Mouse (Mus musculus): ENCODE data around the gene Kif11. TPM values are rescaled to one million over a fixed set of nuclear protein-coding genes. Genes with fewer than 3 reads are reported as not detected.
A peak's percentile ranks its signal among the peaks of the same experiment; 100 is the strongest.

The Kif11 gene
- total RNA-seq, 1 experiment from 2014 or later, result 2.0 TPM

GRCm38 (mm10) chr19:37374941-37375754, 1.1 kb upstream of the Kif11 start:
- no peak for ATAC-seq (replicated peaks; ENCODE audit: insufficient number of reproducible peaks, low FRiP score, low TSS enrichment, poor library complexity, severe bottlenecking)

GRCm38 (mm10) chr19:37376841-37377240, 638 bp downstream of the Kif11 start:
- ATAC-seq (replicated peaks; ENCODE audit: insufficient number of reproducible peaks, low FRiP score, low TSS enrichment, poor library complexity, severe bottlenecking), result no peak

- ATAC-seq (replicated peaks; ENCODE audit: insufficient number of reproducible peaks, low FRiP score, low TSS enrichment, poor library complexity, severe bottlenecking), result no peak
Observed at GRCm38 (mm10) chr19:37377404-37377990, 1.3 kb downstream of the Kif11 start.

- no peak for ATAC-seq (replicated peaks; ENCODE audit: insufficient number of reproducible peaks, low FRiP score, low TSS enrichment, poor library complexity, severe bottlenecking)
Observed at GRCm38 (mm10) chr19:37378816-37379215, 2.6 kb downstream of the Kif11 start.

GRCm38 (mm10) chr19:37386126-37386525, 9.9 kb downstream of the Kif11 start:
- no peak for ATAC-seq (replicated peaks; ENCODE audit: insufficient number of reproducible peaks, low FRiP score, low TSS enrichment, poor library complexity, severe bottlenecking)

GRCm38 (mm10) chr19:37391869-37392268, 15.7 kb downstream of the Kif11 start:
- ATAC-seq (replicated peaks; ENCODE audit: insufficient number of reproducible peaks, low FRiP score, low TSS enrichment, poor library complexity, severe bottlenecking), result no peak

GRCm38 (mm10) chr19:37396279-37396678, 20.1 kb downstream of the Kif11 start:
- ATAC-seq (replicated peaks; ENCODE audit: insufficient number of reproducible peaks, low FRiP score, low TSS enrichment, poor library complexity, severe bottlenecking), result no peak

GRCm38 (mm10) chr19:37400936-37401335, 24.7 kb downstream of the Kif11 start:
- ATAC-seq (replicated peaks; ENCODE audit: insufficient number of reproducible peaks, low FRiP score, low TSS enrichment, poor library complexity, severe bottlenecking), result no peak

- ATAC-seq (replicated peaks; ENCODE audit: insufficient number of reproducible peaks, low FRiP score, low TSS enrichment, poor library complexity, severe bottlenecking), result peak; percentile 75
Observed at GRCm38 (mm10) chr19:37418294-37418693, 42.1 kb downstream of the Kif11 start.

GRCm38 (mm10) chr19:37419613-37420012, 43.4 kb downstream of the Kif11 start:
- ATAC-seq (replicated peaks; ENCODE audit: insufficient number of reproducible peaks, low FRiP score, low TSS enrichment, poor library complexity, severe bottlenecking), result peak; percentile 89

GRCm38 (mm10) chr19:37428589-37428988, 52.4 kb downstream of the Kif11 start:
- ATAC-seq (replicated peaks; ENCODE audit: insufficient number of reproducible peaks, low FRiP score, low TSS enrichment, poor library complexity, severe bottlenecking), result peak; percentile 47

- no peak for ATAC-seq (replicated peaks; ENCODE audit: insufficient number of reproducible peaks, low FRiP score, low TSS enrichment, poor library complexity, severe bottlenecking)
Observed at GRCm38 (mm10) chr19:37431139-37431756, 55.0 kb downstream of the Kif11 start.

GRCm38 (mm10) chr19:37432868-37433570, 56.8 kb downstream of the Kif11 start:
- ATAC-seq (replicated peaks; ENCODE audit: insufficient number of reproducible peaks, low FRiP score, low TSS enrichment, poor library complexity, severe bottlenecking), result no peak

- 0 out of 2 replicates have a peak, but pooled peaks have one; percentile 13 for ATAC-seq (replicated peaks; ENCODE audit: insufficient number of reproducible peaks, low FRiP score, low TSS enrichment, poor library complexity, severe bottlenecking)
Observed at GRCm38 (mm10) chr19:37433895-37434262, 57.7 kb downstream of the Kif11 start.

- ATAC-seq (replicated peaks; ENCODE audit: insufficient number of reproducible peaks, low FRiP score, low TSS enrichment, poor library complexity, severe bottlenecking), result peak; percentile 51
Observed at GRCm38 (mm10) chr19:37434263-37434951, 58.2 kb downstream of the Kif11 start, which contains the start of gene Hhex. TSS of gene Hhex (plus strand) at chr19:37434810.

GRCm38 (mm10) chr19:37435041-37435852, 59.0 kb downstream of the Kif11 start:
- ATAC-seq (replicated peaks; ENCODE audit: insufficient number of reproducible peaks, low FRiP score, low TSS enrichment, poor library complexity, severe bottlenecking), result 0 out of 2 replicates have a peak, but pooled peaks have one; percentile 5

- ATAC-seq (replicated peaks; ENCODE audit: insufficient number of reproducible peaks, low FRiP score, low TSS enrichment, poor library complexity, severe bottlenecking), result 0 out of 2 replicates have a peak, but pooled peaks have one; percentile 5
Observed at GRCm38 (mm10) chr19:37435853-37436174, 59.6 kb downstream of the Kif11 start.

Data from monocyte, adult 5-6 weeks (primary cell).